Mouse (Mus musculus) forebrain, embryonic 12.5 days (tissue): ENCODE measurements around the gene Cox19. TPM values are rescaled to one million over a fixed set of nuclear protein-coding genes. Genes with fewer than 3 reads are reported as not detected.

Source experiments
- ATAC-seq: fragments of 200-750 bp; cut with Nextera tagmentation; 2 replicates; pipeline ENCODE4 v1.8.0; 2017; ENCODE audit warnings: moderate TSS enrichment; ENCODE audit not compliant: low FRiP score
- H3K27ac ChIP-seq: fragments of 300-500 bp; sonication (generic); 2 replicates; pipeline ENCODE4 v1.5.1; 2016; ENCODE audit warnings: mild to moderate bottlenecking
- H3K27me3 ChIP-seq: fragments of 300-500 bp; sonication (generic); 2 replicates; pipeline ENCODE4 v1.6.1; 2016; ENCODE audit warnings: mild to moderate bottlenecking
- H3K36me3 ChIP-seq: fragments of 300-500 bp; sonication (generic); replicated peaks from 2 replicates; pipeline ENCODE4 v1.6.1; 2016; ENCODE audit warnings: mild to moderate bottlenecking
- H3K4me1 ChIP-seq: fragments of 300-500 bp; sonication (generic); 2 replicates; pipeline ENCODE4 v1.6.1; 2016
- H3K4me2 ChIP-seq: fragments of 300-500 bp; sonication (generic); 2 replicates; pipeline ENCODE4 v1.6.1; 2016; ENCODE audit warnings: mild to moderate bottlenecking, moderate library complexity
- H3K4me3 ChIP-seq: fragments of 300-500 bp; sonication (generic); replicated peaks from 2 replicates; pipeline ENCODE4 v1.5.1; 2016; ENCODE audit warnings: mild to moderate bottlenecking
- H3K9ac ChIP-seq: fragments of 300-500 bp; sonication (generic); 2 replicates; pipeline ENCODE4 v1.6.1; 2016; ENCODE audit warnings: mild to moderate bottlenecking
- H3K9me3 ChIP-seq: fragments of 300-500 bp; sonication (generic); 2 replicates; pipeline ENCODE4 v1.6.1; 2016
- WGBS: fragments of 180-500 bp; shearing (Covaris S2); methylation state at CpG from one replicate; pipeline ENCODE4 v1.1.7; 2016; 5-methylcytosine and 5-hydroxymethylcytosine counted together
- microRNA counts: library from miRNA; unstranded; fragments of <30 nt; microRNA quantifications from one replicate; lab custom pipeline; 2017
- microRNA-seq: library from miRNA; unstranded; fragments of <30 nt; microRNA quantifications from one replicate; pipeline ENCODE4, GENCODE M21; 2017
- polyA plus RNA-seq: library from polyadenylated mRNA; unstranded; fragments of >200 nt; fragmentation: Nextera tagmentation; extraction: Ambion mirVana; gene quantifications from 2 replicates; pipeline ENCODE4 v1.2.1, GENCODE M21; 2016

Cox19 gene
- polyA plus RNA-seq, 1 experiment from 2014 or later, result 117 TPM

DNA sequence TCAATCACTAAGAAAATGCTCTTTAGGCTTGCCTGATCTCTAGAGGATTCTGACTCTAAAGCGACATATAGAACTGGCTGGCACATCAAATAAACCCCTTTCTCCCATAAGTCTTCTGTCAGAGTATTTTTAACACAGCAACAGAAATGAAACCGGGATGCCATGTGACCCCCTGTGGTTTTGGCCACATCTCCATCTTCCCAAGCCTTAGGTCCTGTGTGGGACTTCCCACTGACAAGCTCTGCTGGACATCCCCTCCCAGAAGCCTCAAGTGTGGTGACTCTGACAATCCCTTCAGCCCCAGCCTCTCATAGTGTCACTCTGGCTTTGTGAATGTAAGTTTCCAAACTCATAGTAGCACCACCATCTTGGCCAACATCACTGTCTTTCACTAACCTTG lies 57.1 kb downstream of the Cox19 start:
- H3K9me3 ChIP-seq, result no peaks in the 10 kb centered on the region
- no peaks in the 10 kb centered on the region for H3K27me3 ChIP-seq
- no peak overlapping the region for H3K4me2 ChIP-seq
- no peaks in the 10 kb centered on the region for H3K4me1 ChIP-seq
- WGBS, result 80% methylated on average over 2 of the region's 2 CpGs
- no peak overlapping the region for H3K9ac ChIP-seq
- no peak overlapping the region for H3K4me3 ChIP-seq
- no peak for ATAC-seq
- H3K27ac ChIP-seq, result no peak overlapping the region
- no peaks in the 10 kb centered on the region for H3K36me3 ChIP-seq

DNA sequence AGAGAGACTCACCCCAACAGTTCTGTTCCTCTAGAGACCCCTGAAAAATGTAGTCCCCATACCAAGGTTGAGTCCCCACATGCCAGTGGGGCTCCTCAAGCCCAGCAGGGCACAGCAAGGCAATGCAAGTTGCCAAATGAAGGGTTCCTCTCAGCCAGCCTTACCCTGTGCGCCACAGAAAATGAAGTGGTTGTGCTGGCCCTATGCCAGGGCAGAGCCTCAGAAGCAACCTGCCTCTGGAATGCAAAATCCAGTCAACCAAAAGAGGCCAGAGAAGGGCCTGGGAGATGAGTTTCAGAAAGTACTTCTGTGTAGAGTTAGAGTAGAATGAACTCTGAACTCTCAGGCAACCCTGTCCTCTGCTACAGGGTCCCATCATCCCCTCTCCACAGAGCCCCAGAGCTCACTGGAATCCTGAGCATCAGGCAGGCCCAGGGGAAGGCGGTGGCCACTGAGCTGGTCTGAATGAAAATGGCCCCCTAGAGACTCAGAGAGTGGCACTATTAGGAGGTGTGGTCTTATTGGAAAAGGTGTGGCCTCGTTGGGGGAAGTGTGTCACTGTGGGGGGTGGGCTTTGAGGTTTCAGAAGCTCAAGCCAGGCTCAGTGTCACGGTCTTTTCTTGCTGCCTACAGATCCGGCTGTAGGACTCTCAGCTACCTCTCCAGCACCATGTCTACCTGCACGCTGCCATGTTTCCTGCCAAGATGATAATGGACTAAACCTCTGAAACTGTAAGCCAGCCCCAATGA lies 59.2 kb downstream of the Cox19 start:
- H3K9ac ChIP-seq, result no peak overlapping the region
- H3K9me3 ChIP-seq, result no peaks in the 10 kb centered on the region
- H3K36me3 ChIP-seq, result no peaks in the 10 kb centered on the region
- no peak for ATAC-seq
- H3K27me3 ChIP-seq, result no peaks in the 10 kb centered on the region
- no peak overlapping the region for H3K4me2 ChIP-seq
- H3K4me3 ChIP-seq, result no peak overlapping the region
- H3K27ac ChIP-seq, result no peak overlapping the region
- WGBS, result 69% methylated on average over 6 of the region's 6 CpGs
- H3K4me1 ChIP-seq, result no peaks in the 10 kb centered on the region

DNA sequence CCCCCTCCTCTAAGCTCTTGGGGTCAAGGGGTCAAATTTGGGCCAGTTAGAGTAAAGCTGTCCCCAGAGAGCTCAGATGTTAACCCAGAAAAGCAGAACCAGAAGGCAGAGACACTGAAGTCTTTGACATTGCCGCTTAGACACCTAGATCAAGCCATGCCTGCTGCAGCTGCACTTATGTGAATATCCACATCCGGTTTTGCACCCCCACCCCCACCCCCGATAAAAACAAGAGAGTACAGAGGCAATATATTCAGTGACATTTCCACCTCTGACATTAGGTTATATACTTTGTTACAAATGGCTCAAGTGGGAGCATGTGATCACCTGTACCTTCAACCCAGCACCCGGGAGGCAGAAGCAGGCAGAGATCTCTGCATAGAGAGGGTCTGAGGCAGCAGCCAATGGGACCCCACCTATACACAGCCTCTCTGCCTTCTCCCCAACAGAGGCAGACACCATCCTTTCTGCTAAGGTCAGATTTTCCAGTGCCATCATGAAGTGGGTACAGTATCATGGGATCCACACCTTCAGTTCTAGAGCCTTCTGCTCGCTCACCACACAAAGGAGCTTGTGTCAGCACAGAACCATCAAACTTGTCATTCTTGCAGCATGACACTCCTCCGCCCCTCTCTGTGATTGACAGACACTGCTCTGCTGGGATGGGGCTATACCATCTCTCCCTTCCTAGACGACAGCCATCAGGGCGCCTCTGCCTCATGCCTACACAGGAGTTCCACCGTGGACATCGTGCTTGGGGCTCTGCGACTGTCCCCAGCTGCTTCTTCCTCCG lies 60.6 kb downstream of the Cox19 start:
- Histone ChIP-seq H3K4me1 (0 out of 2 replicates have a peak, but pooled peaks cover under 1% of the 10 kb centered on the region), H3K27me3 (no peaks in the 10 kb centered on the region), H3K36me3 (no peaks in the 10 kb centered on the region), H3K9ac (no peak overlapping the region), H3K9me3 (no peaks in the 10 kb centered on the region), H3K4me2 (no peak overlapping the region), H3K27ac (no peak overlapping the region), H3K4me3 (no peak overlapping the region)
- no peak for ATAC-seq
- 85% methylated on average over 12 of the region's 12 CpGs for WGBS

DNA sequence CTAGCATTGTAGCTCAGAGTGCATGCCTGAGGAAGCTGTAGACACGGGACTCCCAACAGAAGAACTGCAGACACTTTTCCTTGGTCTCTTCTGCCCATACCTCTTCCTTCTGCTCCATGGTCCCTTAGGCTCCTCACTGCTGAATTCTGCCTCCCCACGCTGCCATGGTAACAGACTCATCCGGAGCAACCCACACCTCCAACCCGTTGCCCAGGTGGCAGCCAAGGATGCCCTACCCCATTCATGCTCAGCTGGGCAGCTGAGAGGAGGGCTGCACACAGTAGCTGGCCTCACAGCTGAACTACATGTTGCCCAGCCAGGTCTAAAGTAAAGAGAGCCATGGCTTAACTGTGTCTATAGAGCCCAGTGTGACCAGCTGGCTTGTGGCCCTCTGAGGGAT lies 62.6 kb downstream of the Cox19 start:
- H3K4me3 ChIP-seq, result no peak overlapping the region
- H3K4me2 ChIP-seq, result no peak overlapping the region
- H3K36me3 ChIP-seq, result no peaks in the 10 kb centered on the region
- no peak overlapping the region for H3K9ac ChIP-seq
- no peaks in the 10 kb centered on the region for H3K27me3 ChIP-seq
- H3K9me3 ChIP-seq, result no peaks in the 10 kb centered on the region
- no peak for ATAC-seq
- 0 out of 2 replicates have a peak, but pooled peaks cover 3% of the 10 kb centered on the region for H3K4me1 ChIP-seq
- H3K27ac ChIP-seq, result no peak overlapping the region
- 71% methylated on average over 4 of the region's 4 CpGs for WGBS

DNA sequence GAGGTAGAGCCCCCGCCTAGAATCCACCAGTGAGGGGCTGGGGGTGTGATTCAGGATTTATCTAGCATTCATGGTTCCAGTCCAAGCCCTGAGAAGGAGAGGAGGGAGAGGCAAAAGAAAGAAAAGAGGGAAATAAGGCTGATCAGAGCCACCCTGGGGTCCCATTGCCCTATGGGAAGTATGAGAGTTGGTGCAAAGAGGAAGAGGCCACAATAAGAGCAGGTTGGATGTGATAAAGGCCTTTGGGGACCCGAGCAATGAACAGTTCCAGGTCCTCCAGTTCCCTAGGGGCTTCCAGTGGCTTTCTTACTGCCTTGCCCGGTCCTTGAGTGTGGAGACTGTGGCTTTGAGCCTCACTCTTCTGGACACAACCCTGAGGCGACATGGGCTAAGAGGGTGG lies 63.4 kb downstream of the Cox19 start:
- Histone ChIP-seq H3K27ac (no peak overlapping the region), H3K4me3 (no peak overlapping the region), H3K4me1 (0 out of 2 replicates have a peak, but pooled peaks cover 3% of the 10 kb centered on the region), H3K9me3 (no peaks in the 10 kb centered on the region), H3K9ac (no peak overlapping the region), H3K27me3 (no peaks in the 10 kb centered on the region), H3K36me3 (no peaks in the 10 kb centered on the region), H3K4me2 (no peak overlapping the region)
- ATAC-seq, result no peak
- 88% methylated on average over 4 of the region's 4 CpGs for WGBS

DNA sequence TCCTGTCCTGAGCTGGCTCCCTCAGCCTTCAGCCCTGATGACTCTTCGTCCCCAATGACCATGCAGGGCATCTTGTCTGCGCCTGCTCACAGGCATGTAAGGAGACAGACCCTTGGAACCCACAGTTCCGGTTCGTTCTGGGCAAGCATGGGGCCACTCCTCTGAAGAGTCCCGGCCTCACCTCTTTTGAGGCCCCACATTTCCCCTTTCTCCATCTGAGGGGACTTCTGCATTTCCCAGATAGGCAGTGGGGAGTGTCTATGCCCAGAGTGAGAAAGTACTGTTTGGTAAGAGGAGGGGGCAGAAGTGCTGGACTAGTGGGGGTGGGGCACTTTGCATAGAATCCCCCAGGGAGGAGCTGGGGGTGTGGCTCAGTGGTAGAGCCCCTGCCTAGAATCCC lies 64.1 kb downstream of the Cox19 start:
- H3K9ac ChIP-seq, result no peak overlapping the region
- 0 out of 2 replicates have a peak, but pooled peaks cover 5% of the 10 kb centered on the region for H3K4me1 ChIP-seq
- no peak overlapping the region for H3K27ac ChIP-seq
- no peaks in the 10 kb centered on the region for H3K9me3 ChIP-seq
- no peak for ATAC-seq
- H3K4me2 ChIP-seq, result no peak overlapping the region
- H3K27me3 ChIP-seq, result no peaks in the 10 kb centered on the region
- 94% methylated on average over 5 of the region's 5 CpGs for WGBS
- no peaks in the 10 kb centered on the region for H3K36me3 ChIP-seq
- H3K4me3 ChIP-seq, result no peak overlapping the region

MicroRNA genes within 50 kb of the gene (microRNA counts, 519-probe panel; counts per million panel counts)
- microRNA mmu-miR-339-3p (lab: Ali Mortazavi, UCI) (not detected), microRNA mmu-miR-339-5p (lab: Ali Mortazavi, UCI) (not detected)

Small RNAs within 50 kb of the gene (microRNA-seq; reads per million reads assigned to microRNA genes)
- gene Mir339, result 511 reads per million, percentile 69 among the genes with 10 or more reads in this experiment

Other genes with a start within 250 kb of the Cox19 start
- 35.2 and 37.0 TPM in 2 replicates for gene Prkar1b, start 201.4 kb downstream of the Cox19 start, polyA plus RNA-seq
- gene Dnaaf5, start 201.2 kb downstream of the Cox19 start, polyA plus RNA-seq, result 5.9 and 7.5 TPM in 2 replicates
- 53.1 and 59.3 TPM in 2 replicates for gene Sun1, start 150.8 kb downstream of the Cox19 start, polyA plus RNA-seq
- 138 and 141 TPM in 2 replicates for gene Get4, start 99.1 kb downstream of the Cox19 start, polyA plus RNA-seq
- 2.3 and 3.3 TPM in 2 replicates for gene Adap1, start 25.8 kb downstream of the Cox19 start, polyA plus RNA-seq
- 0.17 and 0.24 TPM in 2 replicates for gene Cyp2w1, start 1.2 kb upstream of the Cox19 start, polyA plus RNA-seq
- 1.2 and 1.4 TPM in 2 replicates for gene Gpr146, start 26.3 kb upstream of the Cox19 start, polyA plus RNA-seq
- gene C130050O18Rik, start 53.9 kb upstream of the Cox19 start, polyA plus RNA-seq, result 0.10 and 0.22 TPM in 2 replicates
- gene Gper1, start 71.7 kb upstream of the Cox19 start, polyA plus RNA-seq, result 4.1 and 5.2 TPM in 2 replicates
- 28.3 and 30.6 TPM in 2 replicates for gene 3110082I17Rik, start 109.1 kb upstream of the Cox19 start, polyA plus RNA-seq
- gene Zfand2a, start 133.1 kb upstream of the Cox19 start, polyA plus RNA-seq, result 10.4 and 12.9 TPM in 2 replicates
- 32.5 and 37.0 TPM in 2 replicates for gene Uncx, start 192.1 kb upstream of the Cox19 start, polyA plus RNA-seq